Mouse (Mus musculus) urinary bladder, postnatal 36 days (tissue): ENCODE results near the gene Zfhx3.

ENCODE experiments used
- DNase-seq, 2 experiments: peaks; one replicate each; pipeline ENCODE4 v3.0.0; 2022; ENCODE audit warnings: low spot score in 2 of 2, mixed read lengths in 1 of 2

The Zfhx3 gene

GRCm38 (mm10) chr8:108450847-108451246 lies 508.4 kb downstream of the Zfhx3 start:
- DNase-seq, result no peak

GRCm38 (mm10) chr8:108454561-108455311 lies 512.3 kb downstream of the Zfhx3 start:
- no peak for DNase-seq

GRCm38 (mm10) chr8:108466653-108467052 lies 524.2 kb downstream of the Zfhx3 start:
- DNase-seq, result no peak

GRCm38 (mm10) chr8:108467172-108468035 lies 525.0 kb downstream of the Zfhx3 start:
- no peak for DNase-seq

- DNase-seq, result no peak
Measured at GRCm38 (mm10) chr8:108470269-108470668, 527.8 kb downstream of the Zfhx3 start.

GRCm38 (mm10) chr8:108474556-108474955 lies 532.1 kb downstream of the Zfhx3 start:
- DNase-seq, result no peak

- no peak for DNase-seq
Measured at GRCm38 (mm10) chr8:108478131-108478530, 535.7 kb downstream of the Zfhx3 start.

- no peak for DNase-seq
Measured at GRCm38 (mm10) chr8:108480141-108480540, 537.7 kb downstream of the Zfhx3 start.

GRCm38 (mm10) chr8:108481167-108481815 lies 538.8 kb downstream of the Zfhx3 start:
- DNase-seq, result no peak

- DNase-seq, result no peak
Measured at GRCm38 (mm10) chr8:108496101-108496500, 553.7 kb downstream of the Zfhx3 start.

- no peak for DNase-seq
Measured at GRCm38 (mm10) chr8:108506779-108507178, 564.3 kb downstream of the Zfhx3 start.

- no peak for DNase-seq
Measured at GRCm38 (mm10) chr8:108507769-108508168, 565.3 kb downstream of the Zfhx3 start.

GRCm38 (mm10) chr8:108510641-108511325 lies 568.3 kb downstream of the Zfhx3 start:
- DNase-seq, result no peak

GRCm38 (mm10) chr8:108518116-108518515 lies 575.7 kb downstream of the Zfhx3 start:
- DNase-seq, result no peak

GRCm38 (mm10) chr8:108522050-108522449 lies 579.6 kb downstream of the Zfhx3 start:
- DNase-seq, result no peak

- DNase-seq, result no peak
Measured at GRCm38 (mm10) chr8:108529421-108529820, 587.0 kb downstream of the Zfhx3 start.

GRCm38 (mm10) chr8:108535121-108535876 lies 592.9 kb downstream of the Zfhx3 start:
- DNase-seq, result no peak

GRCm38 (mm10) chr8:108536186-108536585 lies 593.7 kb downstream of the Zfhx3 start:
- DNase-seq, result no peak

- DNase-seq, result no peak
Measured at GRCm38 (mm10) chr8:108536911-108537351, 594.5 kb downstream of the Zfhx3 start.

- DNase-seq, result no peak
Measured at GRCm38 (mm10) chr8:108537686-108538551, 595.5 kb downstream of the Zfhx3 start.
